Comparison of ENCODE assay signal across 8 mouse cellular contexts in genomic region chr13:107168599-107169149, GRCm38 (mm10).
A peak's percentile ranks its signal among the peaks of the same experiment; 100 is the strongest.
DNase-seq lines count a peak whose midpoint lies in the region; ATAC-seq lines count a peak whose summit lies in the region.

No protein-coding gene starts in this region.

- DNase-seq in adrenal gland, postnatal 10 days = peak; percentile 46
- peak; percentile 78 to 82 for DNase-seq in cerebellum, postnatal 25 days
- peak; percentile 7 for DNase-seq in gastrocnemius, postnatal 25 days
- DNase-seq in intestine, embryonic 14.5 days (ENCODE audit: low spot score) = peak; percentile 63
- DNase-seq in left cerebral cortex, postnatal 10 days (ENCODE audit: extremely low spot score in 1 of 2, low spot score in 2 of 2) = peak; percentile 10 to 37
- peak; percentile 60 to 70 for DNase-seq in lung, postnatal 4 days
- peak; percentile 84 for DNase-seq in retina, postnatal 1 day
- DNase-seq in MN1 (ENCODE audit: low spot score) = no peak

- peak overlapping the region; percentile 22 for H3K4me3 ChIP-seq in intestine, embryonic 14.5 days (ENCODE audit: low read depth, low read length)

- no peak for ATAC-seq in intestine, embryonic 14.5 days (replicated peaks; ENCODE audit: low FRiP score, low TSS enrichment, low read depth)

- no peaks in the 10 kb centered on the region for H3K36me3 ChIP-seq in intestine, embryonic 14.5 days (ENCODE audit: control insufficient read depth, insufficient read depth, low read length)

- 19% methylated on average over 15 of the region's 15 CpGs for WGBS in intestine, embryonic 14.5 days

- H3K4me2 ChIP-seq in intestine, embryonic 14.5 days (ENCODE audit: low read length) = peak overlapping the region; percentile 53

- no peaks in the 10 kb centered on the region for H3K9me3 ChIP-seq in intestine, embryonic 14.5 days (ENCODE audit: control insufficient read depth, low read length)

- 0 out of 2 replicates have a peak, but pooled peaks cover 4% of the 10 kb centered on the region for H3K4me1 ChIP-seq in intestine, embryonic 14.5 days (replicated peaks; ENCODE audit: control insufficient read depth, insufficient read depth, low read length)

- peak overlapping the region; percentile 18; the same call in 1 of the 2 replicates for H3K9ac ChIP-seq in intestine, embryonic 14.5 days (ENCODE audit: low read length)

- no peaks in the 10 kb centered on the region for H3K27me3 ChIP-seq in intestine, embryonic 14.5 days (replicated peaks; ENCODE audit: control insufficient read depth, insufficient read depth, low read length)

- no peak overlapping the region for H3K27ac ChIP-seq in intestine, embryonic 14.5 days (ENCODE audit: low read depth)

- intact Hi-C loops in left cerebral cortex, postnatal 10 days (cut with DNase I) = no loop called here
